Mouse (Mus musculus): ENCODE measurements at regions not wholly inside any gene's neighbourhood (a gene's known extent, or its start where the extent isn't known, plus 50 kb on each side); places are given as distances from the start of the nearest gene placed in this dataset.

DNA sequence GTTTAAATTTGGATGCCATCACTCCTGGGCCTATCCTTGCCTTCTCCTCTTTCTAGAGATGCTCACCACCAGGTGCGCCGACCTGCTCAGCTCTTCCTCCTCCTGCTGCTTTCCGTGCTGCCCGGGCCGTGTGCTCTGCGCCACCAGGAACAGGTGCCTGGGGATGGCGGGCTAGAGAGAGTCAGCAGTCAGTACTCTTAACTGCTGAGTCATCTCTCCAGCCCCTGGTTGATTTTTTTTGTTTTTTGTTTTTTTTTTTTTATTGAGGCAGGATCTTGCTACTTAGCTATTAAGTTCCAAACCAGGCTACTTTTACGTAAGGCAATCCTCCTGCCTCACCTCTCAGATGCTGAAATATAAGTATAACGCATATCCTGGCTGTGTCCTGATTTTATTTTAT lies 59.8 kb upstream of the Larp1 start:
- TF ChIP-seq CTCF (IDR thresholded peaks at IDR 0.05; ENCODE audit: borderline replicate concordance, insufficient read depth, low read length) (no peak), POLR2A (IDR thresholded peaks at IDR 0.05; ENCODE audit: low read depth, low read length) (no peak)

All from embryonic fibroblast, embryonic 13.5 days (primary cell).